Mouse (Mus musculus) CD4-positive, CD25-positive, alpha-beta regulatory T cell, adult 4 months (primary cell): ENCODE results near the gene a. TPM values are rescaled to one million over a fixed set of nuclear protein-coding genes. Genes with fewer than 3 reads are reported as not detected.
A peak's percentile ranks its signal among the peaks of the same experiment; 100 is the strongest.

Source experiments
- ATAC-seq: one replicate; pipeline ENCODE4 v1.8.0; 2017
- polyA plus RNA-seq, 2 experiments: library from polyadenylated mRNA; unstranded; fragments of 100-300 nt; shearing (Covaris generic); gene quantifications; one replicate each; pipeline ENCODE4 v1.2.1; 2017

The a gene
- polyA plus RNA-seq, 2 experiments from 2014 or later = not detected

GRCm38 (mm10) chr2:155056076-155056578 lies 264.9 kb downstream of the a start:
- no peak for ATAC-seq

DNA sequence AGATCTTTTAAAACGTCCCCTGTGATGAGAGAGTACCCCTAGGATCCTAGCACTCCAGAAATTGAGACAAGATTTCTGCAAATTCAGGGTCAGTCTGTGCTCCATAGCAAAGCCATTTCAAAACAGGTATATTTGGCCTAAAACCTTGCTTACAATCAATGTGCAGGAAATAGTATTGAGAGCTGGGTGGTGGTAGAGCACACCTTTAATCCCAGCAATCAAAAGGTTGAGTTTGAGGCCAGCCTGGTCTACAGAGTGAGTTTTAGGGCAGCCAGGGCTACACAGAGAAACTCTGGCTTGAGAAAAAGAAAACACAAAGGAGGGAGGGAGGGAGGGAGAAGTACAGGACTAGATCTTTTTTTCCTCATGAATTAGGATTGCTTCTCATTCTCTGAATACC lies 266.2 kb downstream of the a start:
- no peak for ATAC-seq

DNA sequence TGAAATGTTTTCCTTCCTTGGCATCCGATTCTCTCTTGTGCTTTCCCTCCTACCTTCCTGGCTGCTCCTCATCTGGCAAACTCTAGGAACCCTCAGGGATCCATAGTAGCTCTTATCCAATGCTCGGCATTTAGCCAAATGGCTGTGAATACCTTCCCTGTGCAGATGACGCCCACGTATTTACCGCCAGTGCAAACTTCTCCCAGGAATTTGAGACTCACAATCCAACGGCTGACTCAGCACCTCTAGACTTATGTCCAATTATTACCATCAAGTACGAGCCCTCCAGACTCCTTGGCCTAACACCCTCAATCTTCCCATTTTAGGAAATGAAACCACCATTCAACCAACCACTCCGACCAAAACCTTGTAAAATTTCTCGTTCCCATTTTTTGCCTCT lies 279.8 kb downstream of the a start:
- ATAC-seq = no peak

- ATAC-seq = no peak
These were observed 281.3 kb downstream of the a start for GRCm38 (mm10) chr2:155072353-155073145.

- ATAC-seq = no peak
These were observed 282.1 kb downstream of the a start for GRCm38 (mm10) chr2:155073347-155073746.

GRCm38 (mm10) chr2:155073978-155074765 lies 283.0 kb downstream of the a start, which contains the start of gene Ahcy:
Gene Ahcy, minus strand, starts transcription at chr2:155074497.
- peak; percentile 97 for ATAC-seq

GRCm38 (mm10) chr2:155074766-155075330 lies 283.6 kb downstream of the a start:
- ATAC-seq = no peak

DNA sequence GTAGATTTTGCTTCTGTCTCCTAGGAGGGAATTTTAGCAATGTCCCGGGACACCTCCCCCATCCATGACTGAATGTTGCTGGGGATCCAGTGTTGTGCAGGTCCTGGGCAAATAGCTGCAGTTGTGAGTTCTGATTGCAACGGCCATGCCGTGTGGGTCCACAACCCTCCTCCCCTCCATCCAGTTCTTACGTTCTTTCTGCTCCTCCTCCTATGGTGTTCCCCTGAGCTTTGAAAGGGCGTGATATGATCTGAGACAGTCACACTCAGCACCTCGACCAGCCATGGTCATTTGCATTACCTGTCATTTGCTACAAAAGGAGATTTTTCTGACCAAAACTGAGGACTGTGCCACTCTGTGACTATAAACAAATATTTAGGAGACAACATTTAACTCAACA lies 284.4 kb downstream of the a start:
- ATAC-seq = no peak

DNA sequence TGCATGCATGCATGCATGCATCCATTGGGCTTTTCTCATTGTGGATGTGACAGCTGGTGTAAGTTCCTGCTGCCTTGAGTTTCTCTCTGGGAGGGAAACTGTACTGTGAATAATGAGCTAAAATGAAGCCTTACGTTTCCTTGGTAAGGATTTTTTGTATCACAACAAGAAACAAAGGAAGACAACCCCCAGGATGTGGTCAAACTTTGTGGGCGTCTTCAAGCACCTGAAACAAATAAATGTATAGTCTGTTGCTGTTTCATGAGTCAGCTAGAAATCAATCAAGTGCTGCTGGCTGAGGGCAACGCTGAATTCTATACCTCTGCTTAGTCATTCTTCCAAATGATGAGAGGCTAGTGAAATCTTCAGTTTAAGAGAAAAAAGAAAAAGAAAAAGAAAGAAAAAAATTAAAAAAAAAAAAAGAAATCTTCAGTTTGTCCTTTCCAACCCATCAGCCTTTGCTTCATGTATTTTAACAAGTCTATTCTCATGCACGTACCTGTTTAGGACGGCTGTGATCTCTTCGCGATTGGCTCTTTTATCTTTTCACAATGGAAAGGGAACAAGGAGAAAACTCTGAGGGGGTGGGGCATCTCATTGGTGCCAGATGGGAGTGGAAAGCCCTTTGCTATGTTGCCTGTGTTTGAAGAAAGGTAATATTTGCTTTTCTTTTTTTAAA lies 288.4 kb downstream of the a start:
- ATAC-seq = peak; percentile 84

DNA sequence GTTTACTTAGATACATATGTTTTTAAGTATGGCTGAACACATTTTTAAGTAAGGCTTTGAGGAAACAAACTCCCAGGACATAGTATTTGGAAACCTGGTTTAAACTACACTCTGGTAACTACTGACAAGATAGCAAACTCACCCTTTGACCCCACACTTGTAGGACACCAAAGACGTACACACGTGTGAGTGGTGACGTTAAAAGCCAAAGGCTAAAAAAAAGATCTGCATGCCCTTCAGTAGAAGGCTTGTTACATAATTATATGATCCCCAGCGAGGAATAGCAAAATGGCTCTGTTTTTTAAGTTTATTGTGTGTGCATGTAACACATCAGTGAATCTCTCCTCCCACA lies 289.0 kb downstream of the a start:
- ATAC-seq = no peak

DNA sequence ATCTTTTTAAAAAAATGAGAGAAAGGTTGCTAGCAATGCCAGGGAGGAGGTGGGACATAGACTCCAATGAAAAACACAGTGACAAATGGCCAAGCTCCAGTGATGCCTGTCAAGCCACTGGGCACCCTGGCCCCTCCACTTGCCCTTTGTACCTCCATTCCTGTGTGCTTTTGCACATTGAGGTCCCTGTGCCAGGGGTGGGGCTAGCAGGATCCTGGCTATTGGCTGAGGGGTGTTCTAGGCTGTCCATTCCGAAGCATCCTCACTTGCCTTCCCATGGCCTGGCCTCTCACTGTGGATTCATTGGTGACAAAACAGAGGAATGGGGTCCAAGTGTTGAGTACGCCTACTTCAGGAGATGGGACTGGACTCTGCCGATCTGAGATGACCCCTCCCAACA lies 289.9 kb downstream of the a start:
- no peak for ATAC-seq

GRCm38 (mm10) chr2:155082121-155082803 lies 291.1 kb downstream of the a start:
- peak; percentile 75 for ATAC-seq

DNA sequence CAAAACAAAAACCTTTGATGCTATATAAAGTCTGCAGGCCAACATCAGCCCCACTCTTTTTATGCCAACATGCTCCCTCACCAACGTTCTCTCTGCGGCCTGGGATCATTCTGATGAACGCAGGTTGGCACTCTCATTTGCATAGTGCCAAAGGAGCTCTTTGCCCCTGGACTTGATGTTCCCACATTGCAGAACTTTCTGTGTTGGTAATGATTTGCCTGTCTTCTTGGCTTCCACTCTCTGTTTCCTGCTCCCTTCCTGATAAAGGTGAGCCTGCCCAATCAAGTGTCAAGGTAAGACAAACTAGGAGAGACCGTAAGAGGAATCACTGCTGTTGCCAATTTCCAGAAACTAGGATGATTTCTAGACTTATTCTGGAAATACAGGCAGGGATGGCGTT lies 293.3 kb downstream of the a start:
- ATAC-seq = no peak

- no peak for ATAC-seq
These were observed 295.1 kb downstream of the a start for GRCm38 (mm10) chr2:155086328-155086727.

GRCm38 (mm10) chr2:155088264-155088663 lies 297.1 kb downstream of the a start:
- ATAC-seq = no peak

DNA sequence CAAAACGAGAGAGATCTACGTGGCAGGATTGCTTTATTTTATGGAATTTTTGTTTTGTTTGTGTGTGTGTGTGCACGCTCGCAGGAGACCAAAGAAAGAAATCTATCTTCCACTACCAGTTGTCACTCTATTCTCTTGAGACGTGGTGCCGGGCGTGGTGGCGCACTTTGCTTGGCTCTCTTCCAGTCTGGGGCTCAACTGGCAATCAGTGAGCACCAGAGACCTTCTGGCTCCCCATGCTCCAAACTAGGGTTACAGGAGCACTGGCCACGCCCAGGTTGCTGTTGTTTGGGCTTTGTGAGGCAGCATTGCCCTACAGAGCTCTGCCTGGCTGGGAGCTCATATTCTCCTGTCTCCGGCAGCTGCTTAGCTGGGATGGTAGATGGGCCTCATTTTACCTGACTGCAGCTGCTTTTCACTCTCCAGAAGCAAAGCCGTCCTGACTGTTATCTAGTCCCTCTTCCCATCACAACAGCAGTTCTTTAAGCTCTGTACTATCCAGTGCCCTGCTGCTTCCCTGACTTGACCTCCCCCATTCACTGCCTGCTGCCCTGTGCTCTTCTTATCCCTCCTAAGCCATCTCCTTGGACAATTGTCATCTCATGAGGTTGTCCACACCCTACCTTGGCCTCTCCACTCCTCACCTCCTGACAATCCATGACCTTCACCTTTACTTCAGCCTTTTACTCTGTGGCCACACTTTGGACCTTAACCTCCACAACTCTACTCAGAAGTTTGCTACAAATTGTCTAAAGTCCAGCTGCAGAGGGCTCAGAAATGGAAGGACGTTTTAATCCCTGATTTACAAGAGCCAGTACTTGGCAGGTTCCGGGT lies 299.9 kb downstream of the a start:
- ATAC-seq = no peak

DNA sequence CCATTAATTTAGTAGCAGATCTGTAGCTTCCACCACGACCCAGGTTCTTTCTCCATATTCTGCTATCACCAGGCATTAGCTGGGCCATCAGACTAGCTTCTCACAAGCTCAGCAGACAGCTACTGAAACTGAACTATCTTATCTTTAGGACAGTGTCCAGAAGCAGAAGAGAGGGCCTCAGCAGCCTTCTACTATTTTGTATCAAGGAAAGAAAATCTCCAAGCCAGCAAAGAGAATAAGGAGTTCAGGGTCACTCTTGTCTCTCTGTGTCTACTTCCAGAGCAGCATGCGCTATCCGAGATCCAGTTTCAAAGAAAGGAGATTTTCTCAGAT lies 300.5 kb downstream of the a start:
- no peak for ATAC-seq

DNA sequence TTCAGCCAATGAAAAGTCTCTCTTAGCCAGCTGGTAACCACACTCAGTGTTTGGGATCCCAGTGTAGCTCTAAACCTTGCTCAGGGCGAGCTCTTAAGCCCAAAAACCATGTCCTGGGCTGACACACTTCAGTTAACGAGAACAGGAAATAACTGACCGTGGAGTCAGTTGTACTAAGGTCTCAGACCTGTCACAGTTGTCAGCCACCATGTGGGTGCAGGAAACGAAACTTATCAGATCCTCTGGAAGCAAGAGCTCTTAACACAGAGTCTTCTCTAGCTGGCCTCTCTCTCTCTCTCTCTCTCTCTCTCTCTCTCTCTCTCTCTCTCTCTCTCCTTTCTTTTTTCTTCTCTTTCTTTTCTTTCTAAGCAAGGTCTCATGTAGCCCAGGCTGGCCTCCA lies 302.2 kb downstream of the a start:
- no peak for ATAC-seq

- ATAC-seq = peak; percentile 37
These were observed 307.6 kb downstream of the a start for GRCm38 (mm10) chr2:155098720-155099380.

DNA sequence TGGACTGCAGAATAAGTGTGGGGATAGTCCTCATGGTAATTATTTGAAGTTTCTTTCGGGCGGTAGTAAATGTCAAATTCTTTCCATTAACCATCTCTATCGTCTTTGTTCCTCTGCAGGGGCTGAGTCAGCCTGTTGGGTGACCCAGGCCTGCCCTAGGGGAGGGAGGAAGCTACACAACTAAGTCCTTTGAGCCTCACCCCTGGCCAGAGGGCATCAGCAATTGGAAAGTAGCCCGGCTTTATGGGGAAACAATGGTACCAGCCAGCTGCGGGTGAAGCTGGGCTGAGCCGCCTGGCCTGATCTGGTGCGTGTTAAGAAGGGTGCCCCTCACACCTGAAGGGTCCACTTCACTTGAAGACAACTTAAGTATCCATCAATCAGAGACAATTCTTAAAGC lies 308.2 kb downstream of the a start:
- no peak for ATAC-seq
